Mouse (Mus musculus) forebrain, embryonic 15.5 days (tissue): ENCODE results near the gene Gm14403. TPM values are rescaled to one million over a fixed set of nuclear protein-coding genes. Genes with fewer than 3 reads are reported as not detected.
"Not testable (repeated sequence)": the region's sequence is repeated elsewhere in the genome, so short reads cannot be mapped to it uniquely, and the experiment has no call there.

Experiments
- ATAC-seq: fragments of 200-750 bp; cut with Nextera tagmentation; replicated peaks from 2 replicates; pipeline ENCODE4 v1.8.0; 2017; ENCODE audit warnings: mild to moderate bottlenecking, moderate TSS enrichment, moderate library complexity
- H3K27ac ChIP-seq: fragments of 300-500 bp; sonication (generic); replicated peaks from 2 replicates; pipeline ENCODE4 v1.5.1; 2015; ENCODE audit warnings: mild to moderate bottlenecking, inconsistent platforms
- H3K27me3 ChIP-seq: fragments of 300-500 bp; sonication (generic); 2 replicates; pipeline ENCODE4 v1.6.1; 2015; ENCODE audit warnings: inconsistent platforms
- H3K36me3 ChIP-seq: fragments of 300-500 bp; sonication (generic); 2 replicates; pipeline ENCODE4 v1.6.1; 2015; ENCODE audit warnings: mild to moderate bottlenecking, inconsistent platforms
- H3K4me1 ChIP-seq: fragments of 300-500 bp; sonication (generic); 2 replicates; pipeline ENCODE4 v1.6.1; 2015; ENCODE audit warnings: inconsistent platforms
- H3K4me2 ChIP-seq: fragments of 300-500 bp; sonication (generic); replicated peaks from 2 replicates; pipeline ENCODE4 v1.6.1; 2015; ENCODE audit warnings: mild to moderate bottlenecking, inconsistent platforms
- H3K4me3 ChIP-seq: fragments of 300-500 bp; sonication (generic); 2 replicates; pipeline ENCODE4 v1.5.1; 2015; ENCODE audit warnings: mild to moderate bottlenecking, inconsistent platforms
- H3K9ac ChIP-seq: fragments of 300-500 bp; sonication (generic); replicated peaks from 2 replicates; pipeline ENCODE4 v1.6.1; 2015; ENCODE audit warnings: mild to moderate bottlenecking, inconsistent platforms
- H3K9me3 ChIP-seq: fragments of 300-500 bp; sonication (generic); 2 replicates; pipeline ENCODE4 v1.6.1; 2016; ENCODE audit warnings: inconsistent platforms
- WGBS: fragments of 180-500 bp; shearing (Covaris S2); methylation state at CpG from one replicate; pipeline ENCODE4 v1.1.7; 2015; ENCODE audit warnings: mixed read lengths; 5-methylcytosine and 5-hydroxymethylcytosine counted together
- polyA plus RNA-seq: library from polyadenylated mRNA; unstranded; fragments of >200 nt; fragmentation: Nextera tagmentation; extraction: Ambion mirVana; gene quantifications from 2 replicates; pipeline ENCODE4 v1.2.1, GENCODE M21; 2015

Gene Gm14403
- polyA plus RNA-seq, 1 experiment from 2014 or later: 2.9 TPM

DNA sequence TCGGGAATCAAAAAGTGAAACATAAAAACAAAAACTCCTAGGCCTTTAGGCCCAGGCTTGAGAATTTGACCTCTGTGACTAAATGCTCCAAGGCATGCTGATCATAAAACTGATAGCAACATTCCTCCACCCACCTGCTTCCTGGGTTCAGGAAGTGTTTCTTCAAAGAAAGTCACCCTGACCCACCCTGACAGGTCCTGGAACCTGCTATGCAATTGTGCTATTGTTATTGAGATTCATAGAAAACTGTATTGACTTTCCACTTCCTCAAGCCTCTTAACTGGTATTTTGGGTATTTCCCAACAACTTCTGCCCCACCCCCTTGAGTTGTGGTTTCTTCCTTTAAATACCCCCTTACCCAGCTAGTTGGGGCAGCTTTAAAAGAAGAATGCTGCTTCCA, 20.9 kb downstream of the Gm14403 start:
- not testable (repeated sequence) for H3K9me3 ChIP-seq, H3K27ac ChIP-seq, H3K36me3 ChIP-seq, H3K4me3 ChIP-seq, ATAC-seq, H3K4me1 ChIP-seq, H3K9ac ChIP-seq, H3K4me2 ChIP-seq, H3K27me3 ChIP-seq
- 91% methylated on average over 1 of the region's 1 CpGs for WGBS

DNA sequence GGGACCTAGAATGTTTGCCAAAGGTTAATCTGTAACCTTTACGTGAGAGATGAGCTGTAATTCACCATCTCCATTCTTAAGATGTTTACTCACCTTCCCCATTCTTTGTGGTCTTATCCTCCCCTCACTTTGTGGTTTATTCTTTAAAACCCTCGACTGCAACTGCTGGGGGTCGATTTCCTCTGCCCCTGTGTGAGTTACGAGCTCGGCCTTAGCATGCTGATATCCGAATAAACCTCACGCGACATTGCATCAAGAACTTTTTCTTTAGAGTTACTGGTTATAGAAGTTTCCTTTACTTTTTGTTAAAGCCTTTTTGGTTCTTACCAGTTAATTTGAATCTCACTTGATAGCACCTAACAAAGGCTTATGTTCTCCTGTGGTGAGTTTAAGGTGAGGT, 22.0 kb downstream of the Gm14403 start:
- no peak for ATAC-seq
- Histone ChIP-seq H3K4me1 (no peaks in the 10 kb centered on the region), H3K9me3 (0 out of 2 replicates have a peak, but pooled peaks cover 9% of the 10 kb centered on the region), H3K9ac (no peak overlapping the region), H3K4me2 (no peak overlapping the region), H3K36me3 (no peaks in the 10 kb centered on the region), H3K27ac (no peak overlapping the region), H3K27me3 (no peaks in the 10 kb centered on the region), H3K4me3 (no peak overlapping the region)
- WGBS: 81% methylated on average over 8 of the region's 8 CpGs

DNA sequence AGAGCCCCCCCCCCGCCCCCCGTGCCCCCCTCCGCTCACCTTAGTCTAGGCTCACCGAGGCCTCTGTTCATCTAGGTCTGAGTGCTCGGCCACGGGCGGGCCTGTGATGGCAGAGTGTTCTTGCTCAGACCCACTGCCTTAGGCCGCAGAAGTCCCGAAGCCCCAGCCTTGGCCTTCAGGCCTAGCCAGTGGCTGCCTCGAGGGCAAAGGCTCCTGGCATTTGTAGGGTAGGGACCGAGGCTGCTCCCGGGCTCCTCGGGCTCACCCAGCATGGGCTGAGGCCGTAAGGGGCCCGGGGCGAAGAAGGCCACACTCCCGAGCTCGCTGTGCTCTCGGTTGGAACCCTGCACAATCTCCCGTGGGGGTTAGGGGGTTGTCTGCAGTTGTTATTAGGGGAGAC, 25.0 kb downstream of the Gm14403 start:
- Histone ChIP-seq H3K4me2 (no peak overlapping the region), H3K36me3 (no peaks in the 10 kb centered on the region), H3K27ac (no peak overlapping the region), H3K27me3 (no peaks in the 10 kb centered on the region), H3K4me1 (no peaks in the 10 kb centered on the region), H3K9me3 (0 out of 2 replicates have a peak, but pooled peaks cover 9% of the 10 kb centered on the region), H3K4me3 (no peak overlapping the region), H3K9ac (no peak overlapping the region)
- no peak for ATAC-seq
- 92% methylated on average over 20 of the region's 20 CpGs for WGBS

DNA sequence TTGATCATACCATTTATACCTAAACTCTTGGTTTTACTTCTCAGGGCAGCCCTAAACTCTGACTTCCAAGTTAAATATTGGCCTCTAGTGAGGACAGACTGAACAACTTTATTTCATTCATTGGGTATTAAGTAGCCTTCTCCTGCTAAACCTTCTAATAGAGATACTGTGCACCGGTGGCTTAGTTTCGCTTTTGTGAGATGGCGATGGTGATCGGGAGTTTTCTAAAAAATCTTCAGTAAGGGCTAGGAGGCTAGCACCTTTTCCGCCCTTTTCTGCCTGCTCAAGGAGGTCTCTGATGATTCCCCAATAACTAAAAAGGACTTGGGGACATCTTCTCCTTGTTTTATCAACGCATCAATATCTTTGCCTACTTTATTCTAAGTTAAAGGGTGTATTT, 25.7 kb downstream of the Gm14403 start:
- not testable (repeated sequence) for H3K27me3 ChIP-seq, H3K9me3 ChIP-seq, H3K36me3 ChIP-seq, H3K4me1 ChIP-seq, H3K27ac ChIP-seq, H3K4me3 ChIP-seq, H3K4me2 ChIP-seq, H3K9ac ChIP-seq, ATAC-seq
- 91% methylated on average over 6 of the region's 6 CpGs for WGBS

GRCm38 (mm10) chr2:177524171-177524570, 26.2 kb downstream of the Gm14403 start:
- not testable (repeated sequence) for H3K36me3 ChIP-seq, ATAC-seq, H3K9ac ChIP-seq, H3K9me3 ChIP-seq, H3K27me3 ChIP-seq, H3K4me1 ChIP-seq, H3K4me2 ChIP-seq, H3K4me3 ChIP-seq, H3K27ac ChIP-seq
- 93% methylated on average over 16 of the region's 16 CpGs for WGBS

DNA sequence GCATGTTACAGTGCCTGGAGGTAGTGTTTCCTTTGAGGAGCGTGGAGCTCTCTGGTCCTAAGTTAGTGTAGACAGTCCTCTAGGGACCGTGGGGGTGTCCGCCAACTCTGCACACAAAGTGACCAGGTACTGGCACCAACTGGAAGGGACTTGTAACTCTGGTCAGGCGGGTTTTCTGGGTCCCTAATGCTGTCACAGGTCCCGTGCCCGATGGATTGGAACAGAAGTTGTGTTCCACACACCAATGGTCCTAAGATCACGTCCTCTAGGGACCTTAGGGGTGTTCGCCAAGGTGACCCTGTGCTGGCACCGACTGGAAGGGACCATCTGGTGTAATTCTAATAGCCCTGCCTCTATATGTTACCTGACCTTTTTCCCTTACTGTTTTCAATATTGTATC, 37.9 kb downstream of the Gm14403 start:
- Histone ChIP-seq H3K4me1 (no peaks in the 10 kb centered on the region), H3K9me3 (no peaks in the 10 kb centered on the region), H3K9ac (no peak overlapping the region), H3K27me3 (no peaks in the 10 kb centered on the region), H3K36me3 (no peaks in the 10 kb centered on the region), H3K4me3 (no peak overlapping the region), H3K27ac (no peak overlapping the region), H3K4me2 (no peak overlapping the region)
- no peak for ATAC-seq
- 84% methylated on average over 9 of the region's 9 CpGs for WGBS

DNA sequence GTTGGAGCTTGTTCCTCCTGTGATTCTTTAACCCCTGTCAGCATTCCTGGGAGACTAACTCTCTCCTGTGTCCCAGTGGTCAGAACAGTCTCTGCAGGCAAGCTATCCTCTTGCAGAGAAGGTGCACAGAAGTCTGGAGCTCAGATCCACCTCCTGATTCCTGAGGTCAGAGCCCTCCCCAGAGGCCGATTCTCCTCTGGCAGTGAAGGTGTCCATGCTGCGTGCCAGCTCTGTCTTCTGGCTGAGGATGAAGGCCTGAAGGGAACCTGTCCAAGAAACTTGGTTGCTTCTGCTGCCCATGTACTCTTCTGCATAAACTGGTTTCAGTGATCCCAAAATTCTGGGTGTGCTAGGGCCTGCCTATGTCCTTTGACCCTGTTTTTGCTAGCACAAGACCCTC, 39.1 kb downstream of the Gm14403 start:
- 82% methylated on average over 2 of the region's 2 CpGs for whole genome bisulfite sequencing
- H3K9ac ChIP-seq, H3K36me3 ChIP-seq, H3K27me3 ChIP-seq, H3K4me1 ChIP-seq, H3K9me3 ChIP-seq, H3K4me3 ChIP-seq, H3K27ac ChIP-seq, ATAC-seq, H3K4me2 ChIP-seq: not testable (repeated sequence)

DNA sequence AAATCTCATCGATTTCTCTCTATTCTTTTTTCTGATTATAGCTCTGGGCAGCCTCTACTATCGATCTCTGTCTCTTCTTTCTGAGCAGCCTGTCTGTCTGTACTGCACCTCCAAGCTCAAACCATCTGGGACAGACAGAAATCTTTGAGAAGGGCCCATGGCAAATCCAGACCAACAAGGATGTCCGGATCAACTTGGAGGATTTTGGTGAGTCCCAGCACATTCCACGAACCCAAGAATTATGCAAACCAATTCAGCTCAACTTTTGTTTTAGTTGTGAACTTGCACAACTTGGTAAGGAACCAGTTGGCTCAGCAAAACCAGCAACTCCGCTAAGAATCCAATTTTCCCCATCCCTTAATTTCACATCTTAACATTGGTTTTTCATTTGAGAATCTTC, 39.7 kb downstream of the Gm14403 start:
- not testable (repeated sequence) for H3K9me3 ChIP-seq, H3K4me1 ChIP-seq, H3K4me2 ChIP-seq, H3K36me3 ChIP-seq, H3K27me3 ChIP-seq, H3K27ac ChIP-seq, H3K4me3 ChIP-seq, H3K9ac ChIP-seq, ATAC-seq
- 84% methylated on average over 5 of the region's 5 CpGs for WGBS

DNA sequence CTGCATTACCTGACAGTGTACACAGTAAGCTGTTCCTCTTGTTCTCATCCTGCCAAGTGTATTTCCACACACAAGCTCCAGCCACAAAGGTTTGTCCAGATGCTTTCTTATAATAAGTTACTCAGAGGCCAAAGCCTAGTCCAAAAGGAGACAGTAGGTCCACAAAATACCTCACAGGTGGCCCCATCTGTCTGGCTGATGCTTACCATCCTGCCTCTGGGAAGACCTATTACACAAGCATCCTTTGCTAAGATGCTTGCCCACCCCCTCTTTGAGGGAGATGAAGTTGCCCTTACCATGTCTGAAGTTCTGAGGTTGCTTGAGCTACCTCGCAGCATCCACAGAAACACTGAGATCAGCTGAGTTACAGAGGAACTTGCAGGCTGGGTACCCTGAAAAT, 57.2 kb downstream of the Gm14403 start:
- H3K27me3 ChIP-seq, ATAC-seq, H3K4me3 ChIP-seq, H3K9ac ChIP-seq, H3K4me1 ChIP-seq, H3K9me3 ChIP-seq, H3K36me3 ChIP-seq, H3K27ac ChIP-seq, H3K4me2 ChIP-seq: not testable (repeated sequence)
- 75% methylated on average over 1 of the region's 1 CpGs for WGBS

Other genes starting within 250 kb of the Gm14403 start
- not detected in 2 replicates for gene Gm14409, start 231.2 kb upstream of the Gm14403 start, polyA plus RNA-seq
- gene Gm14412, start 173.9 kb upstream of the Gm14403 start, polyA plus RNA-seq: 0.15 and 0.42 TPM in 2 replicates
- gene Gm14418, start 99.9 kb upstream of the Gm14403 start, polyA plus RNA-seq: 7.6 and 8.4 TPM in 2 replicates
- 6.1 and 6.4 TPM in 2 replicates for gene Zfp970, start 33.5 kb upstream of the Gm14403 start, polyA plus RNA-seq
- gene Gm14406, start 80.0 kb downstream of the Gm14403 start, polyA plus RNA-seq: not detected in 2 replicates